Mouse (Mus musculus) heart, embryonic 16.5 days (tissue): ENCODE measurements around the gene Rpl36-ps4. TPM values are rescaled to one million over a fixed set of nuclear protein-coding genes. Genes with fewer than 3 reads are reported as not detected.

ENCODE experiments used
- ATAC-seq: fragments of 200-750 bp; cut with Nextera tagmentation; replicated peaks from 2 replicates; pipeline ENCODE4 v1.8.0; 2017; ENCODE audit warnings: moderate number of reproducible peaks; ENCODE audit not compliant: insufficient read depth, low FRiP score; ENCODE audit errors: extremely low read depth
- H3K27ac ChIP-seq: fragments of 300-500 bp; sonication (generic); 2 replicates; pipeline ENCODE4 v1.5.1; 2014; ENCODE audit warnings: mild to moderate bottlenecking, low read length, control low read depth, moderate library complexity
- H3K27me3 ChIP-seq: fragments of 300-500 bp; sonication (generic); 2 replicates; pipeline ENCODE4 v1.6.1; 2014; ENCODE audit warnings: low read length, mixed read lengths; ENCODE audit not compliant: control insufficient read depth, insufficient read depth
- H3K36me3 ChIP-seq: fragments of 300-500 bp; sonication (generic); 2 replicates; pipeline ENCODE4 v1.6.1; 2014; ENCODE audit not compliant: control insufficient read depth, insufficient read depth
- H3K4me1 ChIP-seq: fragments of 300-500 bp; sonication (generic); 2 replicates; pipeline ENCODE4 v1.6.1; 2014; ENCODE audit warnings: low read length, mixed read lengths; ENCODE audit not compliant: control insufficient read depth, insufficient read depth
- H3K4me2 ChIP-seq: fragments of 300-500 bp; sonication (generic); 2 replicates; pipeline ENCODE4 v1.6.1; 2014; ENCODE audit warnings: low read depth, mild to moderate bottlenecking, control low read depth, low read length
- H3K4me3 ChIP-seq: fragments of 300-500 bp; sonication (generic); 2 replicates; pipeline ENCODE4 v1.5.1; 2014; ENCODE audit warnings: mild to moderate bottlenecking, control low read depth, low read length
- H3K9ac ChIP-seq: fragments of 300-500 bp; sonication (generic); 2 replicates; pipeline ENCODE4 v1.6.1; 2014; ENCODE audit warnings: low read length, control low read depth
- H3K9me3 ChIP-seq: fragments of 300-500 bp; sonication (generic); replicated peaks from 2 replicates; pipeline ENCODE4 v1.6.1; 2016; ENCODE audit warnings: low read length; ENCODE audit not compliant: control insufficient read depth
- WGBS: fragments of 180-500 bp; shearing (Covaris S2); extraction: QIAGEN DNeasy Blood & Tissue Kit; methylation state at CpG from one replicate; pipeline ENCODE4 v1.1.7; 2014; 5-methylcytosine and 5-hydroxymethylcytosine counted together
- polyA plus RNA-seq: library from polyadenylated mRNA; unstranded; fragments of >200 nt; fragmentation: Nextera tagmentation; extraction: Ambion mirVana; gene quantifications from 2 replicates; pipeline ENCODE4 v1.2.1, GENCODE M21; 2015

The Rpl36-ps4 gene
- not detected in 2 replicates for polyA plus RNA-seq

DNA sequence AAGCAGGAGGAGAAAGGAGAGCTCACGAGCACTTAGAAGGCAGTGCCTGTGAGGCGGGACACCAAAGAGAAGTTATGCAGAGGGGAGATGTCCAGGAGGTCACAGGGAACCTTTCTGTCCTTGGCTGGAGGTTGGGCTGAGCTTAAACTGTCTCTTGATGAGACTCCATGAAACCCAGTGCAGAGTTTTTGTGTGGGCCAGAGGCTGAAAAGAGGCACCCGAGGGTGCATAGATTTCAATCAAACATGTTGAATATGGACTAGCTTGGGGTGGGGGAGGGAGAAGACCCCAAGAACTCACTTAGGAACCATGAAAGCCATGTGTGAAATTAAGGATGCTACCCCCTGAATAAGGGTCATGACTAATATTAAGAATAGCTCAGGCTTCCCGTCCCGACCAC lies at the start of gene Rpl36-ps4:
Gene Rpl36-ps4 (plus strand): TSS at position 301 of the 400 bp plus-strand sequence.
- WGBS, result 88% methylated on average over 5 of the region's 5 CpGs
- Histone ChIP-seq H3K9me3 (no peaks in the 10 kb centered on the region), H3K27me3 (no peaks in the 10 kb centered on the region), H3K9ac (no peak within 1 kb of the TSS), H3K4me3 (no peak within 1 kb of the TSS), H3K27ac (no peak within 1 kb of the TSS), H3K36me3 (no peaks in the 10 kb centered on the region), H3K4me2 (no peak within 1 kb of the TSS), H3K4me1 (no peaks in the 10 kb centered on the region)
- ATAC-seq, result no peak

DNA sequence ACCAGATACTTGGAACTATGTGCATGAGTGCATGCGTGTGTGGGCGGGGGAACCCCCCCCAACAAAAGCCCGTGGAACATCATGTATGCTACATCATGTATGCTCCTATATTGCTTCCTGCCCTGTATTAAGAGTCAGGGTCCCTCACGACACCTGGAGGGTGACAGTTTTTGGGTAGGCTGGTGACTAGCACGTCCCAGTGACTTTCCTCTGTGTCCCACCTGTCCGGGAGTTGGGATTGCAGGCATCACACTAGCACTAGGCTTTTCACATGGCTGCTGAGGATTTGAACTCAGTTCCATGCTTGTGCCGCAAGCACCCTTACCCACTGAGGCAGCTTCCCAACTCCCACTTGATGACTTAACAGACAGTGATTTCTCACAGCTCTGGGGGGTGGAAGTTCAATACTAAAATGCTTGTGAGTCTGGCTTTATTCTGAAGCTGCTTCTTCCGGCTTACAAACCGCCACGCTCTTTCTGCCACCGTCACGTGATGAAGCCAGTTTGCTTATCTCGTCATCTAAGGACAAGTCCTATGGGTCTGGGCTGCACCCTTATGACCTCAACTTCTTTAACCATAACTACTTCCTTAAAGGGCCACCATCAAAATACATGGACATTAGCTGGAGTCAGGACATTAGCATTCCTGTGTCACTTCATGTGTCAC lies 49.2 kb upstream of the Rpl36-ps4 start:
- no peak overlapping the region for H3K9ac ChIP-seq
- no peak overlapping the region for H3K4me3 ChIP-seq
- H3K4me2 ChIP-seq, result no peak overlapping the region
- WGBS, result 83% methylated on average over 13 of the region's 13 CpGs
- no peak overlapping the region for H3K27ac ChIP-seq
- H3K9me3 ChIP-seq, result no peaks in the 10 kb centered on the region
- no peaks in the 10 kb centered on the region for H3K36me3 ChIP-seq
- no peaks in the 10 kb centered on the region for H3K27me3 ChIP-seq
- H3K4me1 ChIP-seq, result peaks cover 4% of the 10 kb centered on the region
- no peak for ATAC-seq

GRCm38 (mm10) chr17:87872286-87872685 lies 48.5 kb upstream of the Rpl36-ps4 start:
- H3K4me2 ChIP-seq, result no peak overlapping the region
- no peak for ATAC-seq
- whole genome bisulfite sequencing, result 38% methylated on average over 4 of the region's 4 CpGs
- H3K9me3 ChIP-seq, result no peaks in the 10 kb centered on the region
- H3K9ac ChIP-seq, result no peak overlapping the region
- H3K4me3 ChIP-seq, result no peak overlapping the region
- no peaks in the 10 kb centered on the region for H3K36me3 ChIP-seq
- no peaks in the 10 kb centered on the region for H3K27me3 ChIP-seq
- H3K4me1 ChIP-seq, result peaks cover 6% of the 10 kb centered on the region
- no peak overlapping the region for H3K27ac ChIP-seq

- Histone ChIP-seq H3K9ac (no peak overlapping the region), H3K27me3 (no peaks in the 10 kb centered on the region), H3K4me1 (peaks cover 9% of the 10 kb centered on the region), H3K9me3 (no peaks in the 10 kb centered on the region), H3K27ac (no peak overlapping the region), H3K4me2 (no peak overlapping the region), H3K36me3 (no peaks in the 10 kb centered on the region), H3K4me3 (no peak overlapping the region)
- ATAC-seq, result no peak
- 67% methylated on average over 7 of the region's 7 CpGs for WGBS
Observed at GRCm38 (mm10) chr17:87873456-87873855, 47.3 kb upstream of the Rpl36-ps4 start.

GRCm38 (mm10) chr17:87873943-87874342 lies 46.8 kb upstream of the Rpl36-ps4 start:
- H3K9ac ChIP-seq, result no peak overlapping the region
- 78% methylated on average over 4 of the region's 4 CpGs for WGBS

GRCm38 (mm10) chr17:87875346-87875920 lies 45.3 kb upstream of the Rpl36-ps4 start:
- peaks cover 9% of the 10 kb centered on the region for H3K4me1 ChIP-seq
- no peaks in the 10 kb centered on the region for H3K27me3 ChIP-seq
- H3K4me2 ChIP-seq, result no peak overlapping the region
- H3K27ac ChIP-seq, result no peak overlapping the region
- ATAC-seq, result no peak
- H3K9ac ChIP-seq, result no peak overlapping the region
- H3K9me3 ChIP-seq, result no peaks in the 10 kb centered on the region
- WGBS, result 81% methylated on average over 8 of the region's 8 CpGs
- no peaks in the 10 kb centered on the region for H3K36me3 ChIP-seq
- H3K4me3 ChIP-seq, result no peak overlapping the region

More at GRCm38 (mm10) chr17:87873943-87874342, 46.8 kb upstream of the Rpl36-ps4 start:
- no peak for ATAC-seq
- H3K4me1 ChIP-seq, result peaks cover 9% of the 10 kb centered on the region
- no peaks in the 10 kb centered on the region for H3K9me3 ChIP-seq
- no peak overlapping the region for H3K4me2 ChIP-seq
- no peak overlapping the region for H3K4me3 ChIP-seq
- no peaks in the 10 kb centered on the region for H3K27me3 ChIP-seq
- no peak overlapping the region for H3K27ac ChIP-seq
- H3K36me3 ChIP-seq, result no peaks in the 10 kb centered on the region

GRCm38 (mm10) chr17:87876295-87877000 lies 44.3 kb upstream of the Rpl36-ps4 start:
- no peaks in the 10 kb centered on the region for H3K27me3 ChIP-seq
- 74% methylated on average over 11 of the region's 11 CpGs for WGBS
- H3K4me2 ChIP-seq, result no peak overlapping the region
- no peak overlapping the region for H3K27ac ChIP-seq
- no peaks in the 10 kb centered on the region for H3K9me3 ChIP-seq
- H3K9ac ChIP-seq, result no peak overlapping the region
- H3K4me3 ChIP-seq, result no peak overlapping the region
- no peaks in the 10 kb centered on the region for H3K36me3 ChIP-seq
- ATAC-seq, result no peak
- H3K4me1 ChIP-seq, result peaks cover 9% of the 10 kb centered on the region

DNA sequence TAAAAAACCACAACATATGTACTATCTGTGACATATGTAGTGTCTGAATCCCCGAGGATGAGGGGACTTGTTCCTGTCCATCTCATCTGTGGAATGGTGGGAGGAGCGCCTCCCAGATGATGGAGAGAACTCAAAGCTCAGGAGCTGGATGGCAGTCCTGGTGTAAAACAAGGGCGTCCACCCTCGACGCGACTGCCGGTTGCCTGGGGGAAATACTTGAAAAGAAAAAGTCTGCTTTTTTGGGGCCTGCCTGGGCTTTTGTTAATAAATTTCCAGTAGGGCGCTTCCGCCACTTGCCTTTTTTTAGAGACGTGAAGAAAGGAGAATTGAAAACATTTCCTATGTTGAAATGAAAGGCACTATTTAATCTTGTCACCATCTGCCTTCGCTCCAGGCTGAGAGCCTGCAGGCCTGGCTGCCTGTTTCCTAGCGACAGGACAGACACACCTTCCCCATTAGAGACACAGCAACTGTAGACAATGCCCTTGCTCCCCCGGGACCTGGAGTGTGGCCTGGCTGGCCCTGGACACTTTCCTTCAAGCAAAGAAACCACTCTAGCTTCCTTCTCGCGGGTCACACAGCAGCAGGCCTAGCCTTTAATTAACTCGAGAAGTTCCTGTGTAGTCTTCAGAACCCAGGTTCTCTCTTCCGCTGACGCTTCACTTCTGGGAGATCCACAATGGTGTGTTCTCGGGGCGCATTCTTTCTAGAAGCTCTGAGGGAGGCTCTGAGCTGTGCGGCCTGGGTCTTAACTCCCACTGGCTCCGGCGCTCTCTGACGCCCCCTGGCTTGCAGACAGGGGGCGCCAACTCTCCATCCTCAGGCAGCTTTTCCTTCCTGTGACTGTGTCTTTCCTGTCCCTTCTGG lies 43.3 kb upstream of the Rpl36-ps4 start:
- Histone ChIP-seq H3K4me1 (0 out of 2 replicates have a peak, but pooled peaks cover 5% of the 10 kb centered on the region), H3K4me2 (peak overlapping the region; percentile 24; the same call in 1 of the 2 replicates), H3K4me3 (no peak overlapping the region), H3K27ac (no peak overlapping the region), H3K9me3 (no peaks in the 10 kb centered on the region), H3K36me3 (no peaks in the 10 kb centered on the region), H3K27me3 (no peaks in the 10 kb centered on the region), H3K9ac (0 out of 2 replicates have a peak overlapping the region, but pooled peaks have one; percentile 0)
- ATAC-seq, result peak; percentile 73
- WGBS, result 25% methylated on average over 25 of the region's 25 CpGs
